Mouse (Mus musculus) myocyte (in vitro differentiated cells): ENCODE results near the gene Il25.
"Not testable (repeated sequence)": the region's sequence is repeated elsewhere in the genome, so short reads cannot be mapped to it uniquely, and the experiment has no call there.

Experiments used
- MYOD1 ChIP-seq, 3 experiments: IDR thresholded peaks; one replicate each; pipeline ENCODE4 v1.6.1; 2011; ENCODE audit warnings: control low read depth in 2 of 3, low read depth in 2 of 3, mild to moderate bottlenecking in 2 of 3, moderate library complexity in 1 of 3; ENCODE audit not compliant: insufficient read length in 2 of 3, control insufficient read depth in 1 of 3
- MYOG ChIP-seq, 3 experiments: IDR thresholded peaks; one replicate each; pipeline ENCODE4 v1.6.1; 2011; ENCODE audit warnings: control low read depth in 2 of 3, low read depth in 2 of 3, mild to moderate bottlenecking in 2 of 3; ENCODE audit not compliant: insufficient read length in 2 of 3, control insufficient read depth in 1 of 3, insufficient read depth in 1 of 3
- POLR2A ChIP-seq: IDR thresholded peaks from one replicate; pipeline ENCODE4 v1.6.1; 2011; ENCODE audit warnings: low read depth, mild to moderate bottlenecking, control low read depth, moderate library complexity; ENCODE audit not compliant: insufficient read length
- TCF3 ChIP-seq: IDR thresholded peaks from one replicate; pipeline ENCODE4 v1.6.1; 2011; ENCODE audit warnings: low read depth, control low read depth; ENCODE audit not compliant: insufficient read length
- USF1 ChIP-seq: IDR thresholded peaks from one replicate; pipeline ENCODE4 v1.6.1; 2011; ENCODE audit warnings: low read depth, mild to moderate bottlenecking, control low read depth, moderate library complexity

- TF ChIP-seq MYOG (IDR thresholded peaks at IDR 0.05; ENCODE audit: control insufficient read depth in 1 of 3, insufficient read depth in 1 of 3, insufficient read length in 2 of 3, low read depth in 2 of 3); POLR2A; MYOD1 (IDR thresholded peaks at IDR 0.05; ENCODE audit: control insufficient read depth in 1 of 3, insufficient read length in 2 of 3, low read depth in 2 of 3); USF1; TCF3: not testable (repeated sequence)
Measured at GRCm38 (mm10) chr14:54959853-54960613, 27.5 kb downstream of the Il25 start.
